Mouse (Mus musculus) large intestine, adult 2 months (tissue): ENCODE results near the gene Nup188. TPM values are rescaled to one million over a fixed set of nuclear protein-coding genes. Genes with fewer than 3 reads are reported as not detected.

Experiments
- DNase-seq: peaks from one replicate; pipeline ENCODE4 v3.0.0-alpha.2; 2012; ENCODE audit warnings: low read depth, low spot score
- WGBS: fragments of 180-500 bp; shearing (Covaris S2); methylation state at CpG from one replicate; pipeline ENCODE4 v1.1.7; 2018; 5-methylcytosine and 5-hydroxymethylcytosine counted together
- polyA plus RNA-seq: library from polyadenylated mRNA; depleted of rRNA; stranded (reverse); fragments of >200 nt; gene quantifications from 2 replicates; pipeline ENCODE4 v1.2.3, GENCODE M21; 2012

The Nup188 gene
- polyA plus RNA-seq, 1 experiment: 21.9 TPM

GRCm38 (mm10) chr2:30255631-30256395 is 30.4 kb upstream of the Nup188 start:
- 97% methylated on average over 42 of the region's 42 CpGs for WGBS
- no peak for DNase-seq

- DNase-seq: no peak
- 95% methylated on average over 30 of the region's 30 CpGs for WGBS
These were observed 29.4 kb upstream of the Nup188 start for GRCm38 (mm10) chr2:30256616-30257350.

- DNase-seq: no peak
- WGBS: 67% methylated on average over 7 of the region's 7 CpGs
These were observed 28.3 kb upstream of the Nup188 start for GRCm38 (mm10) chr2:30257699-30258460.

- whole genome bisulfite sequencing: 74% methylated on average over 4 of the region's 4 CpGs
These were observed 27.6 kb upstream of the Nup188 start for GRCm38 (mm10) chr2:30258600-30258999.

GRCm38 (mm10) chr2:30259131-30260064 is 26.8 kb upstream of the Nup188 start:
- DNase-seq: no peak
- 77% methylated on average over 15 of the region's 15 CpGs for WGBS

More at GRCm38 (mm10) chr2:30258600-30258999, 27.6 kb upstream of the Nup188 start:
- DNase-seq: no peak

GRCm38 (mm10) chr2:30261064-30261736 is 25.0 kb upstream of the Nup188 start:
- 84% methylated on average over 4 of the region's 4 CpGs for WGBS
- DNase-seq: no peak

- DNase-seq: no peak
- 88% methylated on average over 18 of the region's 18 CpGs for WGBS
These were observed 24.0 kb upstream of the Nup188 start for GRCm38 (mm10) chr2:30261921-30262839.

GRCm38 (mm10) chr2:30262840-30263441 is 23.3 kb upstream of the Nup188 start:
- whole genome bisulfite sequencing: 37% methylated on average over 4 of the region's 4 CpGs
- no peak for DNase-seq

GRCm38 (mm10) chr2:30263811-30264210 is 22.4 kb upstream of the Nup188 start:
- WGBS: 83% methylated on average over 6 of the region's 6 CpGs
- no peak for DNase-seq

GRCm38 (mm10) chr2:30264671-30265519 is 21.3 kb upstream of the Nup188 start:
- 32% methylated on average over 7 of the region's 7 CpGs for WGBS
- no peak for DNase-seq

GRCm38 (mm10) chr2:30265767-30266253 is 20.4 kb upstream of the Nup188 start, which contains the start of gene Phyhd1:
Phyhd1 (plus strand) TSS chr2:30266203.
- DNase-seq: no peak
- 71% methylated on average over 5 of the region's 5 CpGs for WGBS

- WGBS: 7% methylated on average over 4 of the region's 4 CpGs
- no peak for DNase-seq
These were observed 19.7 kb upstream of the Nup188 start for GRCm38 (mm10) chr2:30266392-30266941.

- no peak for DNase-seq
- WGBS: 88% methylated on average over 2 of the region's 2 CpGs
These were observed 18.7 kb upstream of the Nup188 start for GRCm38 (mm10) chr2:30267466-30267865.

- 74% methylated on average over 4 of the region's 4 CpGs for WGBS
- DNase-seq: no peak
These were observed 17.8 kb upstream of the Nup188 start for GRCm38 (mm10) chr2:30268371-30268770.

GRCm38 (mm10) chr2:30269241-30269990 is 16.8 kb upstream of the Nup188 start:
- DNase-seq: no peak
- 81% methylated on average over 17 of the region's 17 CpGs for WGBS
